Mouse (Mus musculus): Measurements from ENCODE around the gene Car12. TPM values are rescaled to one million over a fixed set of nuclear protein-coding genes. Genes with fewer than 3 reads are reported as not detected.

Gene Car12
- total and polyA plus RNA-seq, 2 experiments from 2014 or later: 7.4 to 12.5 TPM

- peak; percentile 35 for TF ChIP-seq CTCF (IDR thresholded peaks at IDR 0.05; ENCODE audit: low read depth)
These were observed 21.7 kb upstream of the Car12 start for GRCm38 (mm10) chr9:66691683-66692305.

DNA sequence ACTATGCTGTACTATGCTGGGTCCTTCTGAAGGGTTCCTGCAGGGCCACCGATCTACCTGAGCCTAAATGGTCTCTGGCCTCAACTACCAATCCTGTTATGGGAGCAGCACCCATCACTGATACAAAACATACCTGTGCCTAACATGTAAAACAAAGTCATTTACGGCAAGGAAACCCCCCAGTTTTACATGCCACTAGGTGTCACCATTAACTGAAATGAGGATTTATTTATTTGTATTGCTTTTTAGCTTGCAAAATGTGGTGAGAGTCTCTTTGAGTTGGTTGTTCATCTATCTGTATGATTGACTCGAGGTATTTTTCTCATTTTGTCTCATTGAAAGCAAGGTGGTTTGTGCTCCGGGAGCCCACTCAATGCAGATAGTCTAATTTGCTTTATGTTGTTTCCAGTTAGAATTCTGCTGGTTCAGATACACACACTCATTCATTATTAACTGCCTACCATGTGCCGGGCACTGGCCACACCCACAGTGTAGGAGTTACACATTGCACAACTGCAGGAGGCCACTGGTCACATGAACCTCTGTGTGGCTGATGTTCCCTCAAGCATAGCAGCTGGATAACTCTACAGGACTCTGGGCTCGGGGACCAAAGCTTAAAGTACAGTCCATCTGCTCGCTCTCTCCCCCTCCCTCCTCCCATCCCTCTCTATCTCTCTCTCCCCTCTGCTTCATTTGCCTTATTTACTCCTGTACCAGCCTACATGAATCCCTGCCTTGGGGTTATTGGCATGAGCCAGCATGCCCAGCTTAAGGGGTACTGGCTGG is 15.9 kb upstream of the Car12 start:
- Histone ChIP-seq H3K36me3 (ENCODE audit: insufficient read depth, low read length) (no peaks in the 10 kb centered on the region), H3K4me3 (ENCODE audit: low read length) (no peak overlapping the region), H3K27ac (no peak overlapping the region), H3K27me3 (ENCODE audit: insufficient read depth, low read length) (no peaks in the 10 kb centered on the region), H3K4me1 (ENCODE audit: insufficient read depth, low read length) (no peaks in the 10 kb centered on the region), H3K9ac (replicated peaks; ENCODE audit: low read length) (no peak overlapping the region), H3K4me2 (ENCODE audit: low read depth, low read length) (no peak overlapping the region), H3K9me3 (ENCODE audit: low read length) (no peaks in the 10 kb centered on the region)
- ATAC-seq (no peak), DNase-seq (ENCODE audit: low spot score) (no peak)
- TF ChIP-seq CTCF (IDR thresholded peaks at IDR 0.05; ENCODE audit: low read depth): peak; percentile 38
- WGBS: 85% methylated on average over 7 of the region's 7 CpGs

More at GRCm38 (mm10) chr9:66691683-66692305, 21.7 kb upstream of the Car12 start:
- Histone ChIP-seq H3K4me3 (ENCODE audit: low read length) (no peak overlapping the region), H3K27me3 (ENCODE audit: insufficient read depth, low read length) (no peaks in the 10 kb centered on the region), H3K36me3 (ENCODE audit: insufficient read depth, low read length) (no peaks in the 10 kb centered on the region), H3K27ac (no peak overlapping the region), H3K9ac (replicated peaks; ENCODE audit: low read length) (no peak overlapping the region), H3K9me3 (ENCODE audit: low read length) (no peaks in the 10 kb centered on the region), H3K4me1 (ENCODE audit: insufficient read depth, low read length) (no peaks in the 10 kb centered on the region), H3K4me2 (ENCODE audit: low read depth, low read length) (no peak overlapping the region)
- WGBS: 78% methylated on average over 4 of the region's 4 CpGs
- no peak for ATAC-seq
- no peak for DNase-seq (ENCODE audit: low spot score)

- H3K4me3 ChIP-seq (ENCODE audit: low read length): no peak overlapping the region
- no peaks in the 10 kb centered on the region for H3K9me3 ChIP-seq (ENCODE audit: low read length)
- ATAC-seq (no peak), DNase-seq (ENCODE audit: low spot score) (no peak)
- WGBS: 91% methylated on average over 4 of the region's 4 CpGs
- no peaks in the 10 kb centered on the region for H3K4me1 ChIP-seq (ENCODE audit: insufficient read depth, low read length)
- no peak for TF ChIP-seq CTCF (IDR thresholded peaks at IDR 0.05; ENCODE audit: low read depth)
- no peaks in the 10 kb centered on the region for H3K27me3 ChIP-seq (ENCODE audit: insufficient read depth, low read length)
- H3K4me2 ChIP-seq (ENCODE audit: low read depth, low read length): no peak overlapping the region
- no peaks in the 10 kb centered on the region for H3K36me3 ChIP-seq (ENCODE audit: insufficient read depth, low read length)
- no peak overlapping the region for H3K9ac ChIP-seq (replicated peaks; ENCODE audit: low read length)
- no peak overlapping the region for H3K27ac ChIP-seq
These were observed 13.7 kb upstream of the Car12 start for GRCm38 (mm10) chr9:66699748-66700147.

DNA sequence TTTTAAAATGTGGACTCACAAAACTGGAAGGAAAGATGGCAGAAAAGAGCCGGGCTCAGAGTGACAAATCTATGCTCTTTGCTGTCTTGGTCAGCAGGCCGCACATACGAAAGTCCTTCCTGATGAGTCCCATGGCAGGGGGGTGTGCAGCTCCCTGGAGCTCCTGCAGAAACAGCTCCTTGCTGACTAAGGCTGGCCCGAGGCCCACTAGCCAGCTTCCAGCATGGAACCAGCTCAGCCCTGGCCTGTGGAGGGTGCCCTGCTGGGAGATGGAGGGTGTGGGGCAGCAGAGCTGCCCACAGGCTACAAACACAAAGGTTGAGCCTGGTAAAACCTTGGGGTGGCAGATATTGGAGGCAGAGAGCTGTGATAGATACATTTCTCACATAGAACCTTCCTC is 10.5 kb upstream of the Car12 start:
- no peak overlapping the region for H3K9ac ChIP-seq (replicated peaks; ENCODE audit: low read length)
- ATAC-seq (no peak), DNase-seq (ENCODE audit: low spot score) (no peak)
- no peak overlapping the region for H3K27ac ChIP-seq
- no peaks in the 10 kb centered on the region for H3K36me3 ChIP-seq (ENCODE audit: insufficient read depth, low read length)
- 75% methylated on average over 4 of the region's 4 CpGs for WGBS
- no peak overlapping the region for H3K4me3 ChIP-seq (ENCODE audit: low read length)
- no peak overlapping the region for H3K4me2 ChIP-seq (ENCODE audit: low read depth, low read length)
- no peak for TF ChIP-seq CTCF (IDR thresholded peaks at IDR 0.05; ENCODE audit: low read depth)
- H3K9me3 ChIP-seq (ENCODE audit: low read length): no peaks in the 10 kb centered on the region
- no peaks in the 10 kb centered on the region for H3K27me3 ChIP-seq (ENCODE audit: insufficient read depth, low read length)
- no peaks in the 10 kb centered on the region for H3K4me1 ChIP-seq (ENCODE audit: insufficient read depth, low read length)

GRCm38 (mm10) chr9:66705354-66705753 is 8.1 kb upstream of the Car12 start:
- Histone ChIP-seq H3K4me3 (ENCODE audit: low read length) (no peak overlapping the region), H3K27me3 (ENCODE audit: insufficient read depth, low read length) (no peaks in the 10 kb centered on the region), H3K4me2 (ENCODE audit: low read depth, low read length) (no peak overlapping the region), H3K4me1 (ENCODE audit: insufficient read depth, low read length) (peaks cover 6% of the 10 kb centered on the region; the same call in 1 of the 2 replicates), H3K9me3 (ENCODE audit: low read length) (no peaks in the 10 kb centered on the region), H3K27ac (no peak overlapping the region), H3K9ac (replicated peaks; ENCODE audit: low read length) (no peak overlapping the region), H3K36me3 (ENCODE audit: insufficient read depth, low read length) (no peaks in the 10 kb centered on the region)
- no peak for TF ChIP-seq CTCF (IDR thresholded peaks at IDR 0.05; ENCODE audit: low read depth)
- no peak for DNase-seq (ENCODE audit: low spot score)
- no peak for ATAC-seq

GRCm38 (mm10) chr9:66705766-66706165 is 7.7 kb upstream of the Car12 start:
- no peak overlapping the region for H3K4me2 ChIP-seq (ENCODE audit: low read depth, low read length)
- DNase-seq (ENCODE audit: low spot score) (peak; percentile 63), ATAC-seq (no peak)
- WGBS: 53% methylated on average over 2 of the region's 2 CpGs
- H3K36me3 ChIP-seq (ENCODE audit: insufficient read depth, low read length): no peaks in the 10 kb centered on the region
- peak; percentile 75 for TF ChIP-seq CTCF (IDR thresholded peaks at IDR 0.05; ENCODE audit: low read depth)
- H3K27ac ChIP-seq: no peak overlapping the region
- H3K9me3 ChIP-seq (ENCODE audit: low read length): no peaks in the 10 kb centered on the region
- no peak overlapping the region for H3K9ac ChIP-seq (replicated peaks; ENCODE audit: low read length)
- H3K4me1 ChIP-seq (ENCODE audit: insufficient read depth, low read length): peaks cover 6% of the 10 kb centered on the region; the same call in 1 of the 2 replicates
- H3K27me3 ChIP-seq (ENCODE audit: insufficient read depth, low read length): no peaks in the 10 kb centered on the region
- no peak overlapping the region for H3K4me3 ChIP-seq (ENCODE audit: low read length)

Data from hindbrain, postnatal 0 days (tissue).